Mouse (Mus musculus) forebrain, embryonic 10.5 days (tissue): ENCODE results near the gene Eif2b2. TPM values are rescaled to one million over a fixed set of nuclear protein-coding genes. Genes with fewer than 3 reads are reported as not detected.

ENCODE experiments used
- DNase-seq: peaks from one replicate; pipeline ENCODE4 v3.0.0-alpha.2; 2017; ENCODE audit warnings: low spot score; ENCODE audit errors: extremely low spot score
- H3K27ac ChIP-seq: fragments of 300-500 bp; sonication (generic); 2 replicates; pipeline ENCODE4 v1.5.1; 2016; ENCODE audit warnings: mild to moderate bottlenecking
- H3K27me3 ChIP-seq: fragments of 300-500 bp; sonication (generic); 2 replicates; pipeline ENCODE4 v1.6.1; 2016; ENCODE audit warnings: mild to moderate bottlenecking; ENCODE audit not compliant: poor library complexity, severe bottlenecking
- H3K36me3 ChIP-seq: fragments of 300-500 bp; sonication (generic); replicated peaks from 2 replicates; pipeline ENCODE4 v1.6.1; 2016; ENCODE audit warnings: mild to moderate bottlenecking, moderate library complexity
- H3K4me1 ChIP-seq: fragments of 300-500 bp; sonication (generic); 2 replicates; pipeline ENCODE4 v1.6.1; 2016
- H3K4me3 ChIP-seq: fragments of 300-500 bp; sonication (generic); 2 replicates; pipeline ENCODE4 v1.5.1; 2016; ENCODE audit warnings: mild to moderate bottlenecking, moderate library complexity
- H3K9me3 ChIP-seq: fragments of 300-500 bp; sonication (generic); 2 replicates; pipeline ENCODE4 v1.6.1; 2016; ENCODE audit warnings: mild to moderate bottlenecking, moderate library complexity
- WGBS: fragments of 180-500 bp; shearing (Covaris S2); methylation state at CpG from one replicate; pipeline ENCODE4 v1.1.7; 2016; 5-methylcytosine and 5-hydroxymethylcytosine counted together
- microRNA-seq: library from miRNA; unstranded; fragments of <30 nt; microRNA quantifications from one replicate; pipeline ENCODE4, GENCODE M21; 2017
- polyA plus RNA-seq: library from polyadenylated mRNA; unstranded; fragments of >200 nt; fragmentation: Nextera tagmentation; extraction: Ambion mirVana; gene quantifications from 2 replicates; pipeline ENCODE4 v1.2.1, GENCODE M21; 2016

Eif2b2 gene
- polyA plus RNA-seq, 1 experiment from 2014 or later = 129 TPM

DNA sequence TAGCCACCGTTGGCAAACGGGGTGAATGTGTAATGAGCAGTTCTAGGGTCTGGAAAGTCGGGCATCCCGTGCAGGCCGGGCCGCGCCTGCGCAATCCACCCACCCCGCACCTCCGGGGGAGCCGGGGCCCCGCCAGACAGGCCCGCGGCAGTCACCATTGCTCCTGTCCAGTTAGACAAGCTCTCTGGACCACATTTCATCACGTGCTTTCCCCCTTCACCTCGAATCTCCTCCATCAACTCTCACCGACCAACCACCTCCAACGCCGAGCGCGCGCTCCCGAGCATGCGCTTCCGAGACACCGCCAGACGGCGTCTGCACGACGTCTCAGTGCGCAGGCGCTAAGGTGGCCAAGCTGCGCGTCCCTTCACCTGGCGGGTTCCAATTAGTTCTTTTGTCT lies 51.0 kb downstream of the Eif2b2 start, which contains the start of gene Mlh3:
Gene Mlh3 (minus strand): TSS at position 281 of the 400 bp plus-strand sequence.
- Histone ChIP-seq H3K9me3 (no peaks in the 10 kb centered on the region; the same call in 1 of the 2 replicates), H3K4me1 (peaks cover 13% of the 10 kb centered on the region), H3K27ac (peak within 1 kb of the TSS; percentile 92), H3K36me3 (peaks cover 27% of the 10 kb centered on the region), H3K27me3 (no peaks in the 10 kb centered on the region), H3K4me3 (peak within 1 kb of the TSS; percentile 65)
- DNase-seq = peak; percentile 83
- WGBS = under 1% methylated on average over 35 of the region's 35 CpGs

DNA sequence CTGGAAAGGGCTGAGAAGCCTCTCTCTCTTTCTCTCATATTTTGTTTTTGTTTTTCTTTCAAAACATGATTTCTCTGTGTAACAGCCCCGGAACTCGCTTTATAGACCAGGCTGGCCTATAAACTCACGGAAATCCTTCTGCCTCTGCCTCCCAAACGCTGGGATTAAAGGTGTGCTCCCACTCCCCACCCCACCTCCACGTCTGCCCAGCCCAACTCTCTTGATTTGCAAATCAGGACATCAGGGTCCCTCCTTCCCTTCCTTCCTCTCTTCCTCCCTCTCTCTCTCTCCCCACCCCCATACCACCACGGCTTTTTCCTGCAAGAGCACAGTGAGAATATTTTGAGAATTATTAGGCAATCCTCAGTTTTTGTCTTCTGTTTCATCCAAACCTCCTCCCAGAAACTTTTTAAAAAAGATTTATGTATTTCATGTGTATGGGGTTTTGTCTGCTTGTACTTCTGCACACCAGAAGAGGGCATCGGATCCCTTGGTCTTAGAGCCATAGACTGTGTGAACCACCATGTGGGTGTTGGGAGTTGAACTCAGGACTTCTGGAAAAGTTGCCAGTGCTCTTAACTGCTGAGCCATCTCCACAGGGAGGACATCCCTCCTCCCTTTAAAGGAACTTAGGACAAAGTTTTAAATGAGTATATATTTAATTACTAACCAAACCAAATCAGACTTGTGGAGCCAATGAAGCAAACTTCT lies 52.0 kb downstream of the Eif2b2 start:
- H3K27me3 ChIP-seq = no peaks in the 10 kb centered on the region
- H3K36me3 ChIP-seq = peaks cover 33% of the 10 kb centered on the region
- H3K27ac ChIP-seq = 0 out of 2 replicates have a peak overlapping the region, but pooled peaks have one; percentile 92
- H3K4me3 ChIP-seq = peak overlapping the region; percentile 65; the same call in 1 of the 2 replicates
- H3K9me3 ChIP-seq = no peaks in the 10 kb centered on the region; the same call in 1 of the 2 replicates
- peaks cover 13% of the 10 kb centered on the region for H3K4me1 ChIP-seq
- WGBS = 77% methylated on average over 7 of the region's 7 CpGs
- DNase-seq = no peak

DNA sequence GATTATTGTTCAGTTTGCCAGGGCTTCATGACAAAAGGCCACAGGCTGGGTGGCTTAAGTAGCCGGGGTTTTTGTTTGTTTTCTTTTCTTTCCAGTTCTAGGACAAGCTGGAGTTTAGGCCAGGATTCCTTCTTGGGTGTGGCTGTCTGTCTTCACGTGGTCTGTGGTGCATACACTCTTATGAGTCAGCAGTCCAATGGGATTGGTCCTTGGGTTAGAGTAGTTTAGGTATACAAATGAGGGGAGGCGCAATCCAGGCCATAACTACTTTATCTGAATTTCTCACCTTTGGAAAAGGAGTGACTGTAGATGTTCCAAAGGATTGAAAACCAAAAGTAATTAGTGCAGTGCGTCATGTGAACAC lies 52.5 kb downstream of the Eif2b2 start:
- no peak for DNase-seq
- H3K4me1 ChIP-seq = peaks cover 13% of the 10 kb centered on the region
- H3K9me3 ChIP-seq = no peaks in the 10 kb centered on the region; the same call in 1 of the 2 replicates
- H3K27ac ChIP-seq = no peak overlapping the region
- 82% methylated on average over 4 of the region's 4 CpGs for WGBS
- peaks cover 33% of the 10 kb centered on the region for H3K36me3 ChIP-seq
- H3K27me3 ChIP-seq = no peaks in the 10 kb centered on the region
- no peak overlapping the region for H3K4me3 ChIP-seq

DNA sequence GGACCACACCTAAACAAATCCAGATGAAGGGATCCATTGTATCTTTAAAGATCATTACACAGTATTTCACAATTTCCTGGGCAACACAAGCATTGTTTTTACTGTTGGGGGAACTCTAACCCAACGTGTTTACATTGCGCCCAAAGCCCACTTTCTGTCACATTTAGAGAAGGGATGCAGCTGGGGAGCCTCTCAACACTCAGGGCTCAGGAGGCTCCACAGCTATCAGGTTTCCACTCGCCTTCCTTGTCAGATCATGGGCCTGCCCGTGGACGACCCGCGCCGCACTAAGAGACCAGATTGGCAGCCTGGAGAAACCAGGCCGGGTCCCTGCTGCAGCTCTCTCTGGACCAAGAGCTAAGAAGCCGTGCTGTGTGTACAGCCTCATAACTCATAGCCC lies 54.2 kb downstream of the Eif2b2 start:
- no peak for DNase-seq
- peaks cover 24% of the 10 kb centered on the region for H3K36me3 ChIP-seq
- H3K4me3 ChIP-seq = no peak overlapping the region
- WGBS = 84% methylated on average over 10 of the region's 10 CpGs
- H3K9me3 ChIP-seq = no peaks in the 10 kb centered on the region; the same call in 1 of the 2 replicates
- peaks cover 13% of the 10 kb centered on the region for H3K4me1 ChIP-seq
- no peaks in the 10 kb centered on the region for H3K27me3 ChIP-seq
- H3K27ac ChIP-seq = no peak overlapping the region

Small RNA genes lying within 50 kb of the gene (microRNA-seq; reads per million reads assigned to microRNA genes)
- gene Mir6938 = not detected

Other genes with a start within 250 kb of the Eif2b2 start
- 174 and 175 TPM in 2 replicates for gene Fcf1, start 248.6 kb upstream of the Eif2b2 start, polyA plus RNA-seq
- gene Arel1, start 248.6 kb upstream of the Eif2b2 start, polyA plus RNA-seq = 18.5 and 18.7 TPM in 2 replicates
- gene Ylpm1, start 223.2 kb upstream of the Eif2b2 start, polyA plus RNA-seq = 34.2 and 37.2 TPM in 2 replicates
- gene Prox2, start 108.7 kb upstream of the Eif2b2 start, polyA plus RNA-seq = 2.3 and 2.7 TPM in 2 replicates
- 113 and 122 TPM in 2 replicates for gene Dlst, start 108.6 kb upstream of the Eif2b2 start, polyA plus RNA-seq
- 0.89 and 1.0 TPM in 2 replicates for gene Rps6kl1, start 68.2 kb upstream of the Eif2b2 start, polyA plus RNA-seq
- 2.5 and 3.1 TPM in 2 replicates for gene Pgf, start 41.7 kb upstream of the Eif2b2 start, polyA plus RNA-seq
- 8.7 and 9.4 TPM in 2 replicates for gene Mlh3, start 51.1 kb downstream of the Eif2b2 start, polyA plus RNA-seq
- gene Acyp1, start 69.0 kb downstream of the Eif2b2 start, polyA plus RNA-seq = 50.7 and 53.4 TPM in 2 replicates
- gene Zc2hc1c, start 69.1 kb downstream of the Eif2b2 start, polyA plus RNA-seq = 1.3 and 1.7 TPM in 2 replicates
- 23.9 TPM in 2 replicates for gene Nek9, start 119.9 kb downstream of the Eif2b2 start, polyA plus RNA-seq
- gene Tmed10, start 155.4 kb downstream of the Eif2b2 start, polyA plus RNA-seq = 245 and 247 TPM in 2 replicates